In genomic region chr12:26184701-26185460, GRCm38 (mm10) we compare ENCODE assay signal across 16 mouse cellular contexts.
DNase-seq lines count a peak whose midpoint lies in the region; ATAC-seq and TF ChIP-seq lines count a peak whose summit lies in the region.
"Had no signal": no experiment of that assay in that cellular context is flagged by ENCODE, and none has a peak within 500 bp of the region (broad histone marks: within the 10 kb centered on the region; RNA-seq: fewer than 3 reads in every experiment).

No protein-coding gene starts in this region.

- no peaks in the 10 kb centered on the region for H3K27me3 ChIP-seq in CH12.LX (replicated peaks)
- no peaks in the 10 kb centered on the region for H3K27me3 ChIP-seq in thymus, adult 2 months (ENCODE audit: control insufficient read depth, insufficient read depth, low read length)
- no peaks in the 10 kb centered on the region for H3K27me3 ChIP-seq in midbrain, embryonic 15.5 days (replicated peaks)
- H3K27me3 ChIP-seq: forebrain, embryonic 15.5 days; intestine, embryonic 15.5 days had no signal

- peak; percentile 81 for ATAC-seq in megakaryocyte, adult 5-6 weeks (ENCODE audit: poor library complexity, severe bottlenecking)
- ATAC-seq in midbrain, embryonic 15.5 days (replicated peaks), result no peak
- ATAC-seq: forebrain, embryonic 15.5 days; intestine, embryonic 15.5 days had no signal

- in situ Hi-C loops in CH12.LX (cut with MboI; ENCODE audit: low pct_ligation_motif_present, low pct_unique_long_range_greater_than_20kb, low sequenced_read_pairs), result no loop called here

- TF ChIP-seq RAD21 in CH12.LX (IDR thresholded peaks at IDR 0.05; ENCODE audit: low read depth, low read length), result no peak

- H3K4me2 ChIP-seq in CH12.LX (ENCODE audit: insufficient read depth, low read depth, poor library complexity, severe bottlenecking), result no peak overlapping the region
- no peak overlapping the region for H3K4me2 ChIP-seq in midbrain, embryonic 15.5 days
- H3K4me2 ChIP-seq: forebrain, embryonic 15.5 days; intestine, embryonic 15.5 days had no signal

- TF ChIP-seq EP300 in CH12.LX (IDR thresholded peaks at IDR 0.05; ENCODE audit: low read length), result no peak

- peak; percentile 65 for DNase-seq in CD4-positive helper T cell, adult 2 months (ENCODE audit: low read depth, low spot score)
- DNase-seq in CH12.LX (ENCODE audit: extremely low read depth), result peak; percentile 33
- peak; percentile 60 for DNase-seq in thymus, adult 2 months
- DNase-seq in testis, postnatal 14 days (ENCODE audit: low spot score), result no peak
- no peak for DNase-seq in adrenal gland, adult 2 months
- no peak for DNase-seq in frontal cortex, adult 2 months (ENCODE audit: extremely low spot score in 1 of 2, low spot score in 1 of 2)
- DNase-seq: cerebellum, postnatal 14 days; heart, postnatal 4 days; liver; lung, adult 2 months; midbrain, embryonic 14.5 days had no signal

- no peak overlapping the region for H3K9ac ChIP-seq in CH12.LX (ENCODE audit: insufficient read depth, low read depth)
- H3K9ac ChIP-seq in midbrain, embryonic 15.5 days, result no peak overlapping the region
- H3K9ac ChIP-seq: forebrain, embryonic 15.5 days; intestine, embryonic 15.5 days had no signal

- TF ChIP-seq POLR2A in CH12.LX (IDR thresholded peaks at IDR 0.05; ENCODE audit: low read depth, low read length), result no peak
- TF ChIP-seq POLR2A in thymus, adult 2 months (IDR thresholded peaks at IDR 0.05; ENCODE audit: control insufficient read depth, extremely low read depth, insufficient read depth, low read length, poor library complexity), result no peak

- H3K27ac ChIP-seq in CH12.LX (ENCODE audit: insufficient read depth, low read depth), result no peak overlapping the region
- peak overlapping the region; percentile 73 for H3K27ac ChIP-seq in thymus, adult 2 months (ENCODE audit: control insufficient read depth, insufficient read depth, low read length)
- no peak overlapping the region for H3K27ac ChIP-seq in midbrain, embryonic 15.5 days
- H3K27ac ChIP-seq: forebrain, embryonic 15.5 days; intestine, embryonic 15.5 days; macrophage had no signal

- WGBS in thymus, adult 2 months, result 53% methylated on average over 5 of the region's 5 CpGs
- 92% methylated on average over 5 of the region's 5 CpGs for WGBS in midbrain, embryonic 15.5 days

- H3K9me3 ChIP-seq in CH12.LX (replicated peaks; ENCODE audit: low read length), result no peaks in the 10 kb centered on the region
- no peaks in the 10 kb centered on the region for H3K9me3 ChIP-seq in midbrain, embryonic 15.5 days
- H3K9me3 ChIP-seq: forebrain, embryonic 15.5 days; intestine, embryonic 15.5 days had no signal

- no peaks in the 10 kb centered on the region for H3K36me3 ChIP-seq in CH12.LX (replicated peaks in 1 of 2; ENCODE audit: control insufficient read depth in 1 of 2, insufficient read depth in 1 of 2, low read length in 1 of 2)
- H3K36me3 ChIP-seq in thymus, adult 2 months (ENCODE audit: control insufficient read depth, insufficient read depth, low read length), result no peaks in the 10 kb centered on the region
- H3K36me3 ChIP-seq in midbrain, embryonic 15.5 days (replicated peaks), result no peaks in the 10 kb centered on the region
- H3K36me3 ChIP-seq: forebrain, embryonic 15.5 days; intestine, embryonic 15.5 days had no signal

- dilution Hi-C loops in CH12.LX (cut with MboI; ENCODE audit: extremely low pct_ligation_motif_present, extremely low pct_unique_long_range_greater_than_20kb, low sequenced_read_pairs), result no loop called here

- H3K4me3 ChIP-seq in CH12.LX (replicated peaks in 1 of 3; ENCODE audit: low read depth in 2 of 3, low read length in 2 of 3, poor library complexity in 1 of 3), result no peak overlapping the region
- no peak overlapping the region for H3K4me3 ChIP-seq in thymus, adult 2 months (ENCODE audit: control insufficient read depth, insufficient read depth, low read length)
- no peak overlapping the region for H3K4me3 ChIP-seq in midbrain, embryonic 15.5 days
- H3K4me3 ChIP-seq: forebrain, embryonic 15.5 days; intestine, embryonic 15.5 days had no signal

- no peak for TF ChIP-seq CTCF in CH12.LX (conservative IDR thresholded peaks at IDR 0.05 in 1 of 2, IDR thresholded peaks at IDR 0.05 in 1 of 2; ENCODE audit: low read depth in 2 of 2, low read length in 2 of 2)
- no peak for TF ChIP-seq CTCF in thymus, adult 2 months (IDR thresholded peaks at IDR 0.05; ENCODE audit: borderline replicate concordance, control insufficient read depth, extremely low read depth, insufficient read depth, low read length, poor library complexity)

- peaks cover 3 to 44% of the 10 kb centered on the region in 2 experiments; a peak in 3 of 4 replicates for H3K4me1 ChIP-seq in CH12.LX (ENCODE audit: control insufficient read depth in 1 of 2, insufficient read depth in 2 of 2)
- peaks cover 31% of the 10 kb centered on the region for H3K4me1 ChIP-seq in thymus, adult 2 months (replicated peaks; ENCODE audit: control insufficient read depth, insufficient read depth, low read length)
- H3K4me1 ChIP-seq in midbrain, embryonic 15.5 days, result no peaks in the 10 kb centered on the region
- H3K4me1 ChIP-seq: intestine, embryonic 15.5 days had no signal

- no peaks in the 10 kb centered on the region for H3K79me2 ChIP-seq in CH12.LX (replicated peaks; ENCODE audit: control insufficient read depth, extremely low read depth, insufficient read depth, poor library complexity, severe bottlenecking)

TF ChIP-seq in CH12.LX, 34 proteins besides CTCF, POLR2A, EP300 and RAD21:
- TF ChIP-seq ELF1 (IDR thresholded peaks at IDR 0.05; ENCODE audit: low read depth, low read length), result 0 out of 2 replicates have a peak, but pooled peaks have one; percentile 14
- TF ChIP-seq UBTF (IDR thresholded peaks at IDR 0.05; ENCODE audit: low read depth, low read length), result no peak
TF ChIP-seq in CH12.LX: peak in this region for 1.

Comparison
In these comparisons a context has a peak if more than half of its experiments do, and no peak if none do; other contexts are left out.
1. DNase-seq: peak in CD4-positive helper T cell, adult 2 months (single experiment), CH12.LX (single experiment) and thymus, adult 2 months (single experiment); none in testis, postnatal 14 days (single experiment), adrenal gland, adult 2 months (single experiment) and frontal cortex, adult 2 months (0 of 2).